Mouse (Mus musculus) adrenal gland, postnatal 25 days (tissue): ENCODE measurements around the gene Iqgap1. TPM values are rescaled to one million over a fixed set of nuclear protein-coding genes. Genes with fewer than 3 reads are reported as not detected.
A peak's percentile ranks its signal among the peaks of the same experiment; 100 is the strongest.

Experiments used
- DNase-seq: peaks from one replicate; pipeline ENCODE4 v3.0.0; 2021; ENCODE audit warnings: mixed read lengths
- total RNA-seq: library from RNA; stranded (reverse); gene quantifications from 2 replicates; pipeline ENCODE4 v1.2.3, GENCODE M21; 2021

Gene Iqgap1
- total RNA-seq, 1 experiment from 2014 or later = 126 TPM

DNA sequence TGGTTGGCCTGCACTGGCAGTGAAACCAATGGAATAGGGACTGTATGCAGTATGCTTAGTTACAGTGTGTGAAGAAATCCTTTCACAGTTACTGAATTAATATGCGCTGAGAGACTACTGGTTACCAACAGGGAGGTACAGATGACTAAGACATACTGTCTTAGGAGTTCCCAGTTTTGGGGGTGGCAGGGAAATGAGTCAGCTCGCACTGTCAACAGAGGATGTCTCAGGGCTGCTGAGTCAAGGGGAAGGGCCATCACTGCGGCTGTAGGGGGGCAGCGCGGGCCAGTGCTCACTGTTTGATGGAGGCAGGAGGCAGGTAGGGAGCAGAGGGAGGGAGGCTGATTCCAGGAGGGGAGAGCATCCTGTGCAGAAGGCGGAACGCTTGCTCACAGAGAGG is 110.5 kb downstream of the Iqgap1 start:
- DNase-seq = peak; percentile 45

DNA sequence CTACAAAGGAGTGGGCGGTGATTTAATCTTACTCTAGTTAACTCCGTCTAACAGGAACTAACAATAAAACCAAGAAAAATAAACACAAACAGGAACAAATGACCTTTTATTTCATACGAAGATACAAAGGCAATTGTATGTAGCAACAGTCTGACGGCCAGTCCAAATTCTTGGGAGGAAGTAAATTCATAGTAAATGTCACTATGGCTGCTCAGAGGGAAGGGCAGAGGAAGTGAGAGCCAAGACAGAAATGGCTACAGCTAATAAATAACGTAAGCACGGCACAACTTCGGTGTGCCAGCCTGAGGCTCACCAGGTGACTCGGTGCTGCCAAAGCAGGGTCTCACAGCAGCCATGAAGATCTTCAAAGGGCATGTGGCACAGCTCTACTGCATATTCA is 114.3 kb downstream of the Iqgap1 start:
- DNase-seq = no peak

DNA sequence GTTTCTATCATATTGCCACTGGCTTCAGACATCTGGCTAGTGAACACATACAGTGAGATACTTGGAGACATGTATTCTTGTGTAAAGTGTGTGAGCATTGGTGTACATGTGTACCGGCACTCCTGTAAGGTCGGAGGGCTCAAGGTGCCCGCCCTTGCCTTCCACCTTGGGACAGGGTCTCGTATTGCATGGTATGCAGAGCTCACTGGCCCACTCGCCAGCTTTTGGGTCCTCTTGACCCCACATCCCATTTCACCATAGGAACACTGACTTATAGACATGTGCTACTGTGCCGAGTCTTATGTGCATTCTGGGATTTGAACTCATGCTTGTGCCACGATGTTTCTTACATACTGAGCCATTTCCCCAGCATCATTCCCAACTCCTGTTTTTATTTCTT is 115.4 kb downstream of the Iqgap1 start:
- no peak for DNase-seq

DNA sequence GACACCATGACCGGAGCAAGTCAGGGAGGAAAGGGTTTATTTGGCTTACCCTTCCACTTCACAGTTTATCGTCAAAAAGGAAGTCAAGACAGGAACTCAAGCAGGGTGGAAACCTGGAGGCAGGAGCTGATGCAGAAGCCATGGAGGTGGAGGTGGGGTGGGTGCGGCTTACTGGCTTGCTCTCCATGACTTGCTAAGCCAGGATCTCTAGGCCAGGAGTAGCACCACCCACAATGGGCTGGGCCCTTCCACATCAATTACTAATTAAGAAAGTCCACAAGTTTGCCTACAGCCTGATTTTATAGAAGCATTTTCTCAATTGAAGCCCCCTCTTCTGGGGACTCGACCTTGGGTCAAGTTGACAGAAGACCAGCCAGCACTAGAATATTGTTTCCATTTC is 121.7 kb downstream of the Iqgap1 start:
- DNase-seq = no peak

DNA sequence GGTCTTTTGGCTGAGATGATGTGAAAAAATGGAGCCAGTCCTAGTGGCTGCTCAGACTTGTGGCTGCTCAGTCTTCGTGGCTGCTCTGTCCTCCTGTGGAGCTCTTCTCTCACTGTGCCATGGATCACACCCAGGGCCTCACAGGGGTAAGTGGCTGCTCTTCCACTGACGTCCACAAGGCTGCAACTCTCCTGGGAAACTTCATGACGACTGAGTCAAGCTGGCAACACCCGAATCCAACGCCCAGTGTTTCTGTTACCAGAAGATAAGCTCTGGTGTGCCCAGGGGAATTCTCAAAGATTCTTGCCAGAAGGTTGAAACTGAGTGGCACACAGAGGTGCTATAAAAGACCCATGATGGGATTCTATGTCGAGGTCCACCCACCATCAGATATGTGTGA is 123.3 kb downstream of the Iqgap1 start:
- DNase-seq = no peak

DNA sequence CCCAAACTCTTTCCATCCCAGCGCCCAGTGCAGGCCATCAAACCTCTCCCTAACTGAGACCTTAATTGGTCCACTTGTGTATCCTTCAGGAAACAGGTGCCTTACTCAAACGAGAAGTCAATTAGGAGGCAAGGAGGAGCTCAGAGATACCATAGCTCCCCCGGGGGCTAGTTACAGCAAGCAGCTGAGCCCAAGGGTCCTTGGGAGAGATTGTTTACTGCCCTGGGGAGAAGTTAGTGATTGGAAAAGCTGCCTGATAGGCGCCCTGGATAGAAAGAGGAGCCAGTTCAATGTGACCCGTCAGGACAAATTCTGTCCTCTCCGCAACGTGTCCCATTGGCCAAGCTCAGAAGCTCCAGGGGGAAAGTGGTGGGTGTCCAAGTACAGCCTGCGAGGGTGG is 126.1 kb downstream of the Iqgap1 start:
- DNase-seq = no peak

DNA sequence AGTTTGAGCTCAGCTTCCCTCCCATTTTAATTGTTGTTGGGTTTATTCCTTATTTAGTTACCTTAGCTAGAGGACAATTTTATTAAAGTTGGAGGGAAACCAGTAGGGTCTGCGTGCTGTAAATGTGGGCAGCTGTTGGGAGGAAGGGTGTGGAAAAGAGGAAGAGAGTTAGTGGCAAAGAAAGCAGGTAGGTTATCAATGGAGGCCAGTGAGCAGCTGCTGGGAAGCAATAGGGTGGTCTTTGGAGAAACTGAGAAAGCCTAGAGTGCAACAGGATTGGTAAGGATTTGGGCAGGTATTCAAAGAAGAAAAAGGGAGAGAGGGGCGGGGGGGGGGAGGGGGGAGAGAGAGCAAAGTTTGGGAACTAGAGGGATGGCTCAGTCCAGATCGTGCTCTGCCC is 126.8 kb downstream of the Iqgap1 start:
- DNase-seq = no peak

DNA sequence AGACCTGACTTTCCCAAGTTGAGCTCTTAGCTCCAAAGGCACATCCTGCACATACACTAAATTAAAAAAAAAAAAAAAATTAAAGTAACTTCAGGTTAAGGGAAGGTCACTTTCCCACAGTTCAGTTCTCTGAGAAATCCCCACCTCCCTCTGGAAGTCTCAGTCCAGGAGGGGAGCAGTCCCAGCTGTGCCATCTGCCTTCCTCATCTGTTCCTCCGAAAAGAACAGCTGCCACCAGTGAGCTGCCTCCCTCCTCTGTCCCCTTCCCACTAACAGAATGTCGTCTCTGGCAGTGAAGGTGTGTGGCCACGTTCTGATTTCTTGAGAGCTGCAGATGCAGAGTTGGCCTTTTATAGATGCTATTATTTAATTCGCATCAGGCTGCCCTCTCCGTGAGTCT is 127.9 kb downstream of the Iqgap1 start:
- DNase-seq = no peak

DNA sequence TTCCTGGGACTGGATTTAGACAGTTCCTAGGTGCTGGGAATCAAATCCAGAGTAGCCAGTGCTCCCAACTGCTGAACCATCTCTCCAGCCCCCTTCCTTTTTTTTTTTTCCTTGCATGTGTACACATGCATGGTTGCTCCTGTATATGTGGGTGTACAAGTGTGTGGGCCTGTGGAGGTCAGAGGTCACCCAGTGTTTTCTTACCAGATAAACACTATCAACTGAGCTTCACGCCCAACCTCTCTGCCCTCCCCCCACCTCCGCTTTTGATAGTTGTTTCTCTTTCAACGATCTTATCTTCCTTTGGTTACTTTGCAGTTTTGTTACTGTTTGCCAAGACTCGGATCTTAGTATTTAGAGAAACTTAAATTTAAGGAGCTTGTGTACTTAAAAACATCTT is 128.9 kb downstream of the Iqgap1 start:
- DNase-seq = no peak

DNA sequence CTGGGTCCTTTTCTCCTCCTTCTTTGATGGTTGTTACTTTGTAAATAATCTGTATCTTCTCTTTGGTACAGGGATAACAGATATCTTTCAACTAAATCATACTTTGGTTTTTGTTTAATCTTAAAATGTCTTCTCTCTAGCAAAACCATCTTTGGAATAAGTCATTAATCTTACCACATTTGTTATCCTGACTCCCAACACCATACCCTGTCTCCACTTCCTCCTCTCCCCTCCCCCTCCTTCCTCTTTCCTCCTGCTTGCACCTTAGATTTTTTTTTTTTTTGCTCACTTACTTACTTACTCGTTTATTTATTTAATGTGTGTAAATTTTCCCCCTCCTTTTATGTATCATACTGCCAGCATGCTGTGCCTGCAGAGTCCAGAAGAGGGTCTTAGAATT is 129.4 kb downstream of the Iqgap1 start:
- no peak for DNase-seq

DNA sequence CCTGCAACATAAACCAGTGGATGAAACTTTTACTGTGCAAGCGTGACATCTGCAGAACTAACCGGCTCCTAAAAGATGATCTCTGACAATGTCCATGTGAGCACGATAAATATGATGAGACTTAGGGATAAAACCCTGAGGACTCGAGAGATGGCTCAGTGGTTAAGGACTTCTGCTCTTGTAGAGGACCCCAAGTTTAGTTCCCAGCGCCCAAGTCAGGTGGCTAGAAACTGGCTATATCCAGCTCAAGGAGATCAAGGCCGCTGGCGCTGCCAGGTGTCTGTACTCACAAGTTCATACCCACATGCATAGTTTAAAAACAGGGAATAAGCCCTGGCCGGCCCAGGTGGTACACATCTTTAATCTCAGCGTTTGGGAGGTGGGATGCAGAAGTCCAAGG is 133.3 kb downstream of the Iqgap1 start:
- no peak for DNase-seq

DNA sequence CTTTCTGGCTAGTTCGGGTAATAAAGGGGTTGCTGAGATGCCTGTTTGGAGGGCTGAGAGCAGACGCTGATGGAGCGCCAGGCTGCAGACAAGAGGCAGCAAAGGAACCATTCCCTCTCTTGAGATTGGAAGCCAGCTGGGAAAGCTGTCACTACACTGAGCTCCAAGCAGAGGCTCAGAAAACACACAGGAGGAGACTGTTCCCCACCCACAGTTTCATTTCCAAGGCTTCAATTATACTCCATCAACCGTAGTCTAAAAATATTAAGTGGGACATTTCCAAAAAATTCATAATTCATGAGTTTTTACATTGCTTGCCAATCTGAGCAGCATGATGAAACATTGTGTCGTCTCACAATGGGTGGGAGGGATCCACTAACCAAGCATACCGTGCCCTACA is 134.6 kb downstream of the Iqgap1 start:
- no peak for DNase-seq

DNA sequence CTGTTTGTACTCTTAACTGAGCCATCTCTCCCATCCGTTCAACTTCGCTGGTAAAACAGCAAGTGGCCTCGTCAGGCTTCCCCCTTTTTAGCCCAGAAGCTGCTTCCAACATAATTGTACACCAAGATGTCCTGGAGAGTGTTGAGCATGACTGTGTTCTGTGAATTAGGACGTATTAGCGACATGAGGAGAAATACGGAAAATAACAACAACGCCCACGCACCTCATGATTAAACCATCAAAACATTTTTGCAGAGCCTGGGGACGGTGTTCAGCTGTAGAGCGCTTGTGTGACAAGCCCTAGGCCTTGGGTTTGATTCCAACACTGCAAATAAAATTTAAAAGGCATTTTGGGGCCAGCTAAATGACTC is 136.6 kb downstream of the Iqgap1 start:
- no peak for DNase-seq

DNA sequence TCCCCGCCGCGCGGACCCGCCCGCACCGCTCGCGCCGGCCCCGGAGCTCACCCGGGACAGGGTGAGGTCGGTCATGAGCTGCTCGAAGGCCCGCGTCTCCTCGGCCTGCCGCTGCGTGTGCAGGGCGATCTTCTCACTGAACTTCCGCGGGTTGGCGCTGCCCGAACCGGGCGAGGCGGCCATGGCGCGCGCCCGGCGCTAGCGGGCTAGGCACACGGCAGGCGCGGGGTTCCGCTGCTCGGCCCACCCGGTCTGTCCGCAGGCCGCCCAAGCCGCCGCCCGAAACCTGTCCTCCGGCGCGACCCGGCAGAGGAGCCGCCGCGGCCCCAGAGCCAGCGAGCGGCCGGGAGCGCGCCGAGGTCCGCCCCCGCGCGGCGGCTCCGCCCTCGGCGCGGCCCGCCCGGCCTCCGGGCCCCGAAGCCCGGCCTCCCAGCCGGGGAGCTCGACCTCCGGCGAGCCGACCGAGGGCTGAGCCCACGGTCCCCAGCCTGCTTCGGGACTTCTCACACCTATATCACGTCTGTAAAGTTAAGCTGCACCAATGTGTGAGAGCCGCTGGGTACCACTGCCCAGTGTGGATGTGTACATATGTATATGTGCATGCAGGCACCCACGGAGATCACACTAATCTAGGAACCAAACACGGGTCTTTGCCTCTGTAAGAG is 137.1 kb downstream of the Iqgap1 start, which contains the start of gene Crtc3:
Crtc3 (minus strand) TSS at position 322 of the 665 bp plus-strand sequence.
- DNase-seq = peak; percentile 82

DNA sequence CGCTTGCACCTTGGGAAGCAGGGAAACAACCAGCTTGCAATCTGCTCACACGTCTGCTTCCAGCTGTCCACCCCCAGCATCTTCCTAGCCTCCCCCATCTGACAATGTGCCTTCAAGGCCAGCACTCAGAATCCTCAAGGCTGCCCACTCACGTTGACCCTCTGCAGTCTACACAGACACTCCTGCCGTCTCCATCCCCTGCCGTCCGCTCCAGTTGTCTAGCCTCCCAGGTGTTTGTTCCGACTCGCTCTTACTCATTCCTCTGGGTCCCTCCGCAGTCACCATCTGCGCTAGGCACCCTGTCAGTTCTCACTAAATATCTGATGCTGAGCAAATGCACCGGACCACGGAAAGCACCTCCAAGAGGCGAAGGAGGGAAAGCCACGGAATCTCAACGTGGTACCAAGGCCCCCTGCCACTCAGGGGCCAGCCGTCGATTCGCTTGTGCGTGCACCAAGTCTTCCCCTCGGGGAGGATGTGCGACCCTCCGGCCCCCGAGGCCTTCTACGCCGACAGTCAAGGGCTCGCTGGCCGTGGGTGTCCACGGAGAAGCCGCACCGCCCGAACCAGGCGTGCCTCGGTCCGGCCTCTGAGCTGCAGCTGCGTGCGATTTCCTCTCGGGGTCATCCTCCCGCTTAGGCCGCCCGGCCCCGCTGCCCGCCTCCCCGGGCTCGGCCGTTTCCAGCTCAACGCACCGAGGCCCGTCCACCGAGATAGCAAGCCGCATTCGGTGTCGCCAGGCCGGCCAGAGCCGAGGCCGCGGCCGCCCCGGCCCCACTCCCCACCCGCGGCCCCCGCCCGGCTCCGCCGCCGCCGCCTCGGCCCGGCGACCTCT is 137.8 kb downstream of the Iqgap1 start:
- peak; percentile 64 for DNase-seq

DNA sequence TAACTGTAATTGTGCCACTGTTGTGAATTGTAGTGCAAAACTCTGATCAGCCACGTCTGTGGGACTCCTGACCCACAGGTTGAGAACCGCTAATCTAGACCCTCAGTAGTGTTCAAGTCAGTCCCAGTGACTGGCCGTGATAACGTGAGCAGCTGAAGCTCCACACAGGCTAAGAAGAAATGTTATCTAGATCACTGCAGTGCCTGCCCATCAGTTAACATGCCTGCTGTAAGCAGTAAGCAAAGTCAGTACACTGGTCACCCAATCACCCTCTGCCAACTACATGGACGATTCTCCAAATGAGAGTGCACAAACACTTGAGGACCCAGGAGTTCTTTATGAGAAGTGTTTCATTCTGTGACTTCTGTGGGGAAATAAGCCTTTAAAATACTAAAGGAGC is 140.1 kb downstream of the Iqgap1 start:
- no peak for DNase-seq

DNA sequence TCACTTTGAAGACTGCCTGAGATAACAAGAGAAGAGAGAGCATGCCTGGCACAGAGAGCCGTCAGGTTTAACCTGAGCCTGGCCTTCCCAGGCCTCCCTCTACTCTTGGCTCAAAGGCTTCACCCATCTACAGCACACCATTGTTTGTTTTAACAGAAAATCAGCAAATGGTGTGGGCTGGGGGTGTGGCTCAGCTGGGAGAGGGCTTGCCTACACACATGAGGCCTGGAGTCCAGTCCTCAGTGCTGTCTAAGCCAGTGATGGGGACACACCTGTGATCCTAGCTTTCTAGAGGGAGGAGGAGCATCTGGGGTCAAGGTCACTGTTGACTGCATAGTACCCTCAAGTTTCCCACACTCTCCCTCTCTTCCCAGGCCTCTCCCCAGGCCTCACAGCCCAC is 143.1 kb downstream of the Iqgap1 start:
- DNase-seq = no peak

DNA sequence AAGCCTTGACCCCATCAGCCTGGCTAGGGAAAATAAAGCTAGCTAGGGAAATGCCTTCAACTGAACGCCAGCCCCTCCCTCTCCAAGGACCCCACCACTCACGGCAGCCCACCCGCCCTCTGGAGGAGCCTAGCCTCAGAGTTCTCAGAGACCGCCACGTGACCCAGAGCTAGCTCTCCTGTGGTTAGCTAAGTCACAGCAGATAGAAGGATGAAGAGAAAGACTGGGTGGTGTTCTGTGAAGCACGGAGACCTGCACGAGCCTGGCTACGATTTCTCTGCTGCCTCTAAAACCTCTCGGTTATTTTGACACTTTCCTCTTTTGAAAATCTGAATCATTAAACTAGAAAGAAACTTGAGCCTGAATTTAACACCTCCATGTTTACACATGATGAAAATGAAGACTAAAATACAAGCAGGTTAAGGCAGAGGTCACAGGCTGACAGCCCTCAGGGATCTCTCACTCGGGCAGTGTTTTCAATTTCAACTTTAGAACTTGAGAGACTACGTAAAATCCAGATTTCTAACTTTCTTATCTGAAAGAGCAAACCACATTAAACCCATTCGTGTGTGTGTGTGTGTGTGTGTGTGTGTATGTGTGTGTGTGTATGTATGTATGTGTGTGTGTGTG is 145.4 kb downstream of the Iqgap1 start:
- DNase-seq = no peak

DNA sequence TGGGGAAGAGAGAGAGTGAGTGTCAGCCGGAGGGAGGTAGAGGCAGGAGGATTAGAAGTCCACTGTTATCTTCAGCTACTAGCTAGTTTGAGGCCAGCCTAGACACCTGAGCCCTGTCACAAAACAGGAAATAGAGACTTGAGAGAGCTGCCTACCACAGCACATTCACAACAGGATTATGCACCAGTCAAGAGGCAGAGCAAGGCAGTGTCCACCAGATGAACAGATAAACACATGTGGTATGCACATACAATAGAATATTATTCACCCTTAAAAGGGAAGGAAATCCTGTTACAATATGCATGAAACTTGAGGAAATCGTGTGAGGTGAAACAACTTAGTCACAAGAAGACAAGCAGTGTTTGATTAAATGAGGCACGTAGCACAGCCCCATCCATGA is 153.5 kb downstream of the Iqgap1 start:
- no peak for DNase-seq

DNA sequence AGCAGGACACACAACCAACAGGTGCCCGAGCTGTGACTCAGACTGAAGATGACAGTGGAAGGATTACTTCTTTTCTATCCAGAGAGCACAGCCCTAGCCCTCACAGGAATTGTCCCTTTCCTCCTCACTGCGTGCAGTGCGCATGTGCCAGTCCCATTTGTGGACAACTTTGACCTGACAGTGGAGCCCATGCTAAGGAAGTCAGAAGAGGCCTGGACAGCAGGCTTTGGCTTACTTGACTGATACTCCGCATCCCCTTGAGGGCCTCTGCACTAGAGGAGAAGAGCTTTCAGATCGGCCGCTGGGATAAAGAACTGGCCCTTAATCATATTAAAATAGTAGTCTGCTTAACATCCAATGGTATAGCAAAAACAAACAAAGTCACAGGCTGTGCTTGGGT is 154.9 kb downstream of the Iqgap1 start:
- no peak for DNase-seq

DNA sequence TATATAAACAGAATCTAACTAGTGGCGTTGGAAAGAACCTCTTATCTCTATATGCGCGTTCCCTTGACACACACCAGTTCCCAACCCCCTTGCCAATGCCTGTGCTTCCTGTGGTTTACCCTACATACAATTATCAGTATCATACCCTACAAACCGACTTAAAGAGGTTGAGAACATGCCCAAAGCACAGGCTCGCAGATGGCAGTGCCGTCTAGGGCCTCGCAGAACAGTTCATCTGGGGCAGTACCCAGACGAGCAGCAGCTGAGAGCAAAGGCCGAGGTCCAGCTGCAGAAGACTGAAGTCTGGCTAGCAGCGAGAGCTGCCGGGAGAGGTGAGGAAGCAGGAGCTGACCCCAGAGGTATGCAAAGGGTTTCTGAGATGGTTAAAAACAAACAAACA is 158.6 kb downstream of the Iqgap1 start:
- DNase-seq = no peak

DNA sequence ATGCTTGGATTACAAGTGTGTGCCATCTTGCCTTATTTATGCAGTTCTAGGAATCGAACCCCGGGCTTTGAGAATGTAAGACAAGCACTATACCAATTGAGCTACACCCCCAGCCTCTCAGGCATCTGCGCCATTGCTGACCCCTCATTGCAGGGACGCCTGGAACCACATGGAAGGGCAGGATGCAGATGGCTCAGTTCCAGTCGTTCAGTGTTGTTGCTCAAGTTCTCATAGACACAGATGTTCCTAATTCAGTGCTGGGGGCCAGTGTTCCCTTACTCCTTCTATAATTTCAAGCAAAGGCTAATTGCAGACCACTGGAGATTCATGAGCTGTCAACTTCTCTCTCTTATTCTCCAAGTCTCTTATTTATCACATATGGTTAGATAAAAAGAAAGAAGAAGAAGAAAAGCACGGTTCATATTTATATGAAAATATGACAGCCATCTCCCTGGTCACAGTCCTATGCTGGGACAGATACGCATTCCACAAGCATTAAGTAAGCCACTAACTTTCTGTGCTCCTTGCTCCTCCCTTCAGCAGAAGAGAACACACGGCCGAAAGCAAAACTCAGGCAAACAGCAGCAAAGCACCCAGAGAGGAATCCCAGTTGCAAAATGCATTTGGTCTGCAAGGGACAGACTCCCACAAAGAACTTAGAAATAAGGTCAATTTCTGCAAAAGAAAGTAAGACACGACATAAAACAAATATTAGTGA is 159.4 kb downstream of the Iqgap1 start:
- DNase-seq = no peak
